Comparison of ENCODE assay signal across 8 mouse cellular contexts in the genomic region with DNA sequence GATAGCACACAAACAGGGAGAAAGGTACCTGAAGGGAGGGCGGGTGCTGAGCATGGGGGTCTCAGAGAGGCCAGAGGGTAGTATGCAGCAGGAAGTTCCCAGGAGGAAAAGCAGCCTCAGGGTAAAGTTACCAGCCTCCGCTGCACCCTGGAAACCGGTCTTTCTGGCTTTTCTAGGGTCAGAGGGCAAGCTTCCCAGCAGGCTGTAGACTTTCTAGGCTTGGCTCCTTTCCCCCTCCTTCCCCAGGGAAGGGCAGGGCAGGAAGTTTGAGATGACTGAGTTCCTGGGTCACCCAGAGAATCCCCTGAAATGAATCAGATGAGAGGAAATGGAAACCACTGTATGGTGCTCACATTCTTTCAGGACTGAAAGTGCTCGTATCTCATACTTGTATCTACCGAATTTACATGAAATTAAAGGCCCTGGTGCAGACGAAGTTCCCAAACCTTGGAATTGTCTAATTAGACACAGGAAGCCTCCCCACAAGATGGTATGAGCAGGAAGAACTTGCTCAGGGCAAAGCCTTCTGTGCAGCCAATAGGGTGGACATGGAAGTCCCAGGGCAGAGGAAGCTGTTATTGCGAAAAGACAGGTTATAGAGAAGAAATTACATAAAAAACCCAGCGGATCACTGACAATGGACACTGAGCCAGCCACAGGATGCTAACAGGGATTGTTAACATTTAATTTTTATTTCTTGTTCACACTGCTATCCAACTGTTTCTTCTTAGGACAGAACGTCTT.
A peak's percentile ranks its signal among the peaks of the same experiment; 100 is the strongest.
DNase-seq lines count a peak whose midpoint lies in the region; ATAC-seq and TF ChIP-seq lines count a peak whose summit lies in the region.

No protein-coding gene starts in this region.

- no peaks in the 10 kb centered on the region for H3K36me3 ChIP-seq in forebrain, embryonic 10.5 days (replicated peaks)
- no peaks in the 10 kb centered on the region for H3K36me3 ChIP-seq in forebrain, embryonic 12.5 days (replicated peaks)
- no peaks in the 10 kb centered on the region for H3K36me3 ChIP-seq in stomach, embryonic 14.5 days (ENCODE audit: control insufficient read depth, insufficient read depth, low read length)

- peak overlapping the region; percentile 84 for H3K27ac ChIP-seq in forebrain, embryonic 10.5 days
- H3K27ac ChIP-seq in forebrain, embryonic 12.5 days: no peak overlapping the region
- peak overlapping the region; percentile 44; the same call in 1 of the 2 replicates for H3K27ac ChIP-seq in embryonic fibroblast, embryonic 13.5 days (ENCODE audit: insufficient read depth, low read length)
- peak overlapping the region; percentile 81 for H3K27ac ChIP-seq in stomach, embryonic 14.5 days (ENCODE audit: low read length)

- 17% methylated on average over 9 of the region's 9 CpGs for WGBS in forebrain, embryonic 10.5 days
- WGBS in forebrain, embryonic 12.5 days: 23% methylated on average over 9 of the region's 9 CpGs
- WGBS in stomach, embryonic 14.5 days: 34% methylated on average over 9 of the region's 9 CpGs

- no peak for TF ChIP-seq CTCF in embryonic fibroblast, embryonic 13.5 days (IDR thresholded peaks at IDR 0.05; ENCODE audit: borderline replicate concordance, insufficient read depth, low read length)

- no peaks in the 10 kb centered on the region for H3K27me3 ChIP-seq in forebrain, embryonic 10.5 days (ENCODE audit: poor library complexity, severe bottlenecking)
- no peaks in the 10 kb centered on the region for H3K27me3 ChIP-seq in forebrain, embryonic 12.5 days
- H3K27me3 ChIP-seq in stomach, embryonic 14.5 days (ENCODE audit: control insufficient read depth, insufficient read depth, low read length): no peaks in the 10 kb centered on the region

- no peak overlapping the region for H3K9ac ChIP-seq in forebrain, embryonic 12.5 days
- no peak overlapping the region for H3K9ac ChIP-seq in stomach, embryonic 14.5 days (replicated peaks; ENCODE audit: low read depth, low read length)

- peak; percentile 16 for DNase-seq in forebrain, embryonic 10.5 days (ENCODE audit: extremely low spot score, low spot score)
- peak; percentile 82 for DNase-seq in kidney, postnatal 10 days
- no peak for DNase-seq in left cerebral cortex, adult 11 months (ENCODE audit: low spot score)
- no peak for DNase-seq in right cerebral cortex, postnatal 25 days
- DNase-seq in spleen, adult 12 weeks (ENCODE audit: low spot score): no peak

- ATAC-seq in forebrain, embryonic 12.5 days (ENCODE audit: low FRiP score): no peak
- peak; percentile 89 for ATAC-seq in stomach, embryonic 14.5 days (ENCODE audit: insufficient number of reproducible peaks, insufficient read depth, low FRiP score, low read depth)

- H3K4me1 ChIP-seq in forebrain, embryonic 10.5 days: peaks cover 22% of the 10 kb centered on the region
- H3K4me1 ChIP-seq in forebrain, embryonic 12.5 days: peaks cover 18% of the 10 kb centered on the region
- peaks cover 12% of the 10 kb centered on the region; the same call in 1 of the 2 replicates for H3K4me1 ChIP-seq in embryonic fibroblast, embryonic 13.5 days (ENCODE audit: control insufficient read depth, insufficient read depth, low read length)
- peaks cover 5% of the 10 kb centered on the region; the same call in 1 of the 2 replicates for H3K4me1 ChIP-seq in stomach, embryonic 14.5 days (ENCODE audit: control insufficient read depth, insufficient read depth, low read length)

- no peaks in the 10 kb centered on the region for H3K9me3 ChIP-seq in forebrain, embryonic 10.5 days
- no peaks in the 10 kb centered on the region for H3K9me3 ChIP-seq in forebrain, embryonic 12.5 days
- no peaks in the 10 kb centered on the region for H3K9me3 ChIP-seq in stomach, embryonic 14.5 days (ENCODE audit: control insufficient read depth, low read depth, low read length)

- no peak overlapping the region for H3K4me2 ChIP-seq in forebrain, embryonic 12.5 days
- no peak overlapping the region for H3K4me2 ChIP-seq in stomach, embryonic 14.5 days (replicated peaks; ENCODE audit: low read depth, low read length)

- H3K4me3 ChIP-seq in forebrain, embryonic 10.5 days: no peak overlapping the region
- no peak overlapping the region for H3K4me3 ChIP-seq in forebrain, embryonic 12.5 days (replicated peaks)
- H3K4me3 ChIP-seq in embryonic fibroblast, embryonic 13.5 days (ENCODE audit: insufficient read depth, low read length): no peak overlapping the region
- no peak overlapping the region for H3K4me3 ChIP-seq in stomach, embryonic 14.5 days (ENCODE audit: low read depth, low read length)

- no peak for TF ChIP-seq POLR2A in embryonic fibroblast, embryonic 13.5 days (IDR thresholded peaks at IDR 0.05; ENCODE audit: low read depth, low read length)

Comparison
In these comparisons a context has a peak if more than half of its experiments do, and no peak if none do; other contexts are left out.
1. DNase-seq: peak in forebrain, embryonic 10.5 days (single experiment) and kidney, postnatal 10 days (single experiment); none in left cerebral cortex, adult 11 months (single experiment), right cerebral cortex, postnatal 25 days (single experiment) and spleen, adult 12 weeks (single experiment).